8 mouse cellular contexts compared by ENCODE assay signal in the genomic region with DNA sequence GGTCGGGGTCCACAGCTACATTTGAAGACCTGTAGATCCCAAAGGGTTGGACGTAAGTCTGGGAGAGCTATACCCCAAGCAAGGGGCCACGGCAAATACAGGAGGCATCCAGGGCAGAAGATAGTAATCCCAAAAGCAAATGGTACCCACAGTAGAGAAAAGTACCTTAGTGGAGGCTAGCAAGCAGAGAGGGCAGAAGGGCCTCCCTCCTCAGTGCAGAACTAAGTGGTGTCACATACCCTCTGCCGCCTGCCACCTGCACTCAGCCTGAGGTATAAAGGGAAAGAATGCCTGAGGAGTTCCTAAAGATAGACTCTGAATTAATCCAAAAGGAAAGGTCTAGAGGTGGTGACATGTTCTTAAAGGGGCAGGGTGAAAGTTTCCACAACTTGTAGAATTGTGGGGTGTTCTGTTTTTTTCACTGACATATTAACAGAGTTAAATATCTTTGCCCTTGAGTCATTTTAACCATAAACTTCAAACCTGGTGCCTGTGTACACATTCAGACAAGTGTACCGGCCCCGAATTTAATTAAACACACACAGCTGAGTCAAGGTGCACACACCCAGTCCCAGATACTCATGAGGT. TPM values are rescaled to one million over a fixed set of nuclear protein-coding genes. Genes with fewer than 3 reads are reported as not detected.
DNase-seq lines count a peak whose midpoint lies in the region; ATAC-seq lines count a peak whose summit lies in the region.

No protein-coding gene starts in this region.

- no peaks in the 10 kb centered on the region for H3K9me3 ChIP-seq in heart, embryonic 10.5 days
- H3K9me3 ChIP-seq in limb, embryonic 10.5 days (replicated peaks): no peaks in the 10 kb centered on the region
- H3K9me3 ChIP-seq in neural tube, embryonic 13.5 days: no peaks in the 10 kb centered on the region

- 52% methylated on average over 6 of the region's 6 CpGs for WGBS in heart, embryonic 10.5 days
- 79% methylated on average over 6 of the region's 6 CpGs for WGBS in limb, embryonic 10.5 days
- WGBS in neural tube, embryonic 13.5 days: 71% methylated on average over 6 of the region's 6 CpGs

- no peak for ATAC-seq in neural tube, embryonic 13.5 days (ENCODE audit: low read depth)

- peak overlapping the region; percentile 96 for H3K27ac ChIP-seq in heart, embryonic 10.5 days
- H3K27ac ChIP-seq in limb, embryonic 10.5 days: peak overlapping the region; percentile 99
- H3K27ac ChIP-seq in neural tube, embryonic 13.5 days (replicated peaks): peak overlapping the region; percentile 96

- 0 out of 2 replicates have a peak overlapping the region, but pooled peaks have one; percentile 54 for H3K4me2 ChIP-seq in neural tube, embryonic 13.5 days

- peak; percentile 31 for DNase-seq in kidney, adult 18-20 months
- no peak for DNase-seq in kidney, adult 11 months
- no peak for DNase-seq in heart, embryonic 10.5 days (ENCODE audit: low spot score)
- no peak for DNase-seq in limb, embryonic 10.5 days (ENCODE audit: low spot score)
- DNase-seq in left cerebral cortex, postnatal 10 days (ENCODE audit: extremely low spot score in 1 of 2, low spot score in 2 of 2): no peak
- DNase-seq in right cerebral cortex, postnatal 36 days (ENCODE audit: low spot score in 2 of 2): no peak
- no peak for DNase-seq in Muller cell, postnatal 12 days (ENCODE audit: inconsistent ontology term)

- H3K27me3 ChIP-seq in heart, embryonic 10.5 days (ENCODE audit: insufficient read depth, poor library complexity, severe bottlenecking): no peaks in the 10 kb centered on the region
- no peaks in the 10 kb centered on the region for H3K27me3 ChIP-seq in limb, embryonic 10.5 days (ENCODE audit: low read depth, poor library complexity, severe bottlenecking)
- no peaks in the 10 kb centered on the region for H3K27me3 ChIP-seq in neural tube, embryonic 13.5 days

- H3K4me3 ChIP-seq in heart, embryonic 10.5 days: peak overlapping the region; percentile 55
- peak overlapping the region; percentile 54; the same call in 1 of the 2 replicates for H3K4me3 ChIP-seq in limb, embryonic 10.5 days
- H3K4me3 ChIP-seq in neural tube, embryonic 13.5 days: no peak overlapping the region

- intact Hi-C loops in left cerebral cortex, postnatal 10 days (cut with DNase I): no loop called here

- no peaks in the 10 kb centered on the region for H3K36me3 ChIP-seq in heart, embryonic 10.5 days
- H3K36me3 ChIP-seq in limb, embryonic 10.5 days: no peaks in the 10 kb centered on the region
- no peaks in the 10 kb centered on the region for H3K36me3 ChIP-seq in neural tube, embryonic 13.5 days

- H3K9ac ChIP-seq in neural tube, embryonic 13.5 days: peak overlapping the region; percentile 64; the same call in 1 of the 2 replicates

- peaks cover 35% of the 10 kb centered on the region for H3K4me1 ChIP-seq in heart, embryonic 10.5 days
- H3K4me1 ChIP-seq in limb, embryonic 10.5 days: peaks cover 40% of the 10 kb centered on the region
- H3K4me1 ChIP-seq in neural tube, embryonic 13.5 days (replicated peaks): peaks cover 42% of the 10 kb centered on the region

RNA-seq across cellular contexts. Expression of gene Nedd4, which starts 21.0 kb away (rescaled TPM):
- polyA plus RNA-seq in heart, embryonic 10.5 days (2016; fragmentation: Nextera tagmentation; extraction: Ambion mirVana): 515 and 584 TPM in 2 replicates
- polyA plus RNA-seq in limb, embryonic 10.5 days (2016; fragmentation: Nextera tagmentation; extraction: Ambion mirVana): 565 and 690 TPM in 2 replicates
- polyA plus RNA-seq in neural tube, embryonic 13.5 days (2015; fragmentation: Nextera tagmentation; extraction: Ambion mirVana): 475 and 521 TPM in 2 replicates
- 100 to 1,000 TPM; 338 to 346 TPM for total RNA-seq in left cerebral cortex, postnatal 10 days (2021)
